Comparison of ENCODE assay signal across 15 mouse cellular contexts in genomic region chr19:28579724-28580375, GRCm38 (mm10).
DNase-seq lines count a peak whose midpoint lies in the region; ATAC-seq and TF ChIP-seq lines count a peak whose summit lies in the region.
"Had no signal": no experiment of that assay in that cellular context is flagged by ENCODE, and none has a peak within 500 bp of the region (broad histone marks: within the 10 kb centered on the region; RNA-seq: fewer than 3 reads in every experiment).

No protein-coding gene starts in this region.

- H3K9me3 ChIP-seq in kidney, embryonic 14.5 days (ENCODE audit: control insufficient read depth, low read length): no peaks in the 10 kb centered on the region
- no peaks in the 10 kb centered on the region for H3K9me3 ChIP-seq in hindbrain, postnatal 0 days (ENCODE audit: low read length)
- H3K9me3 ChIP-seq: neural tube, embryonic 15.5 days had no signal

- no peak for DNase-seq in kidney, adult 11 months
- peak; percentile 31 for DNase-seq in embryo, embryonic 9.5 days (ENCODE audit: extremely low spot score)
- peak; percentile 40 for DNase-seq in hindbrain, postnatal 0 days (ENCODE audit: low spot score)
- peak; percentile 61 for DNase-seq in retina, postnatal 7 days (ENCODE audit: low read depth, low spot score)
- DNase-seq in gastrocnemius, adult 8-10 months (ENCODE audit: low spot score in 2 of 2): no peak
- no peak for DNase-seq in heart, postnatal 10 days
- DNase-seq in cerebellum, postnatal 4 days (ENCODE audit: low spot score in 2 of 2): no peak
- DNase-seq: adrenal gland, adult 8-10 months; heart, adult 18-20 months; kidney, postnatal 36 days; liver, postnatal 0 days; thymus, postnatal 14 days had no signal

- H3K9ac ChIP-seq in kidney, embryonic 14.5 days (ENCODE audit: low read depth, low read length): no peak overlapping the region
- H3K9ac ChIP-seq in hindbrain, postnatal 0 days (replicated peaks; ENCODE audit: low read length): no peak overlapping the region
- H3K9ac ChIP-seq: liver, postnatal 0 days; neural tube, embryonic 15.5 days had no signal

- no peaks in the 10 kb centered on the region for H3K36me3 ChIP-seq in kidney, embryonic 14.5 days (ENCODE audit: control insufficient read depth, insufficient read depth, low read length)
- no peaks in the 10 kb centered on the region for H3K36me3 ChIP-seq in hindbrain, postnatal 0 days (ENCODE audit: insufficient read depth, low read length)
- H3K36me3 ChIP-seq: neural tube, embryonic 15.5 days had no signal

- no peaks in the 10 kb centered on the region for H3K27me3 ChIP-seq in kidney, embryonic 14.5 days (ENCODE audit: control insufficient read depth, insufficient read depth, low read length)
- no peaks in the 10 kb centered on the region for H3K27me3 ChIP-seq in hindbrain, postnatal 0 days (ENCODE audit: insufficient read depth, low read length)
- H3K27me3 ChIP-seq: neural tube, embryonic 15.5 days had no signal

- ATAC-seq in kidney, embryonic 14.5 days (ENCODE audit: low FRiP score, low TSS enrichment): 0 out of 2 replicates have a peak, but pooled peaks have one; percentile 52
- ATAC-seq in hindbrain, postnatal 0 days: peak; percentile 51; the same call in 1 of the 2 replicates
- ATAC-seq: liver, postnatal 0 days had no signal

- H3K27ac ChIP-seq in kidney, embryonic 14.5 days (ENCODE audit: low read depth, low read length): no peak overlapping the region
- no peak overlapping the region for H3K27ac ChIP-seq in hindbrain, postnatal 0 days
- H3K27ac ChIP-seq: neural tube, embryonic 15.5 days had no signal

- no peak overlapping the region; the same call in 1 of the 2 replicates for H3K4me2 ChIP-seq in kidney, embryonic 14.5 days (replicated peaks; ENCODE audit: low read depth, low read length)
- no peak overlapping the region for H3K4me2 ChIP-seq in hindbrain, postnatal 0 days (ENCODE audit: low read depth, low read length)
- H3K4me2 ChIP-seq: neural tube, embryonic 15.5 days had no signal

- no peak overlapping the region for H3K4me3 ChIP-seq in kidney, embryonic 14.5 days (ENCODE audit: low read length)
- H3K4me3 ChIP-seq in hindbrain, postnatal 0 days (ENCODE audit: low read length): no peak overlapping the region
- H3K4me3 ChIP-seq: erythroblast, embryonic 14.5 days; neural tube, embryonic 15.5 days had no signal

- WGBS in kidney, embryonic 14.5 days: 59% methylated on average over 14 of the region's 14 CpGs
- 35% methylated on average over 14 of the region's 14 CpGs for WGBS in hindbrain, postnatal 0 days

- intact Hi-C loops in heart, postnatal 10 days (cut with DNase I): no loop called here

- no peak for TF ChIP-seq CTCF in hindbrain, postnatal 0 days (IDR thresholded peaks at IDR 0.05; ENCODE audit: low read depth)

- H3K4me1 ChIP-seq in kidney, embryonic 14.5 days (ENCODE audit: control insufficient read depth, insufficient read depth, low read length): 0 out of 2 replicates have a peak, but pooled peaks cover 4% of the 10 kb centered on the region
- H3K4me1 ChIP-seq in hindbrain, postnatal 0 days (ENCODE audit: insufficient read depth, low read length): no peaks in the 10 kb centered on the region

Comparison
In these comparisons a context has a peak if more than half of its experiments do, and no peak if none do; other contexts are left out.
1. DNase-seq: peak in embryo, embryonic 9.5 days (single experiment), hindbrain, postnatal 0 days (single experiment) and retina, postnatal 7 days (single experiment); none in kidney, adult 11 months (single experiment), gastrocnemius, adult 8-10 months (0 of 2), heart, postnatal 10 days (0 of 2) and cerebellum, postnatal 4 days (0 of 2).